Mouse (Mus musculus): ENCODE measurements at regions not wholly inside any gene's neighbourhood (a gene's known extent, or its start where the extent isn't known, plus 50 kb on each side); places are given as distances from the start of the nearest gene placed in this dataset.

DNA sequence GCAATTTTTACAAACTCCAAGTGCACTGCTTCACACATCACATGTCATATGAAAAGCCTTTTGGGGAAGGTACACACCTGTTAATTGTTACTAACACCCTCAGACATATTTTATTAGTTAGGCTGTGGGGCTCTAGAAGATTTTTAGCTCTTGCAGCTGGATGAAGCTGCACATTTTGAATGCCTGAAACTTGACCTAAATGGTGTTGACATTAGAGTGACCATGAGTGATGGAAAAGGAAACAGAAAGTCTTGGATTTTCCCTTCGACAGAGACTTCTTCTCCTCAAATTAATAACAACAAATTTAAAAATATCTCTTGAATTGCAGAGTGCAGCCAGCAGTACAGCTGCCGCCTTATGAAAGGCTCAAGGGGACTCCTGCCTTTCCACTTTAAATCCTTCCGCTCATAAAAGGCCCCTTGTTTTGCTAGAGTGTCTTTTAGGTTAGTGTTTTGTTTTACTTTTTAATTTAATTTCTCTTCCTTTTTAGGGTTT, 259.7 kb downstream of the Trim52 start:
- DNase-seq (ENCODE audit: low spot score in 2 of 2), result no peak

DNA sequence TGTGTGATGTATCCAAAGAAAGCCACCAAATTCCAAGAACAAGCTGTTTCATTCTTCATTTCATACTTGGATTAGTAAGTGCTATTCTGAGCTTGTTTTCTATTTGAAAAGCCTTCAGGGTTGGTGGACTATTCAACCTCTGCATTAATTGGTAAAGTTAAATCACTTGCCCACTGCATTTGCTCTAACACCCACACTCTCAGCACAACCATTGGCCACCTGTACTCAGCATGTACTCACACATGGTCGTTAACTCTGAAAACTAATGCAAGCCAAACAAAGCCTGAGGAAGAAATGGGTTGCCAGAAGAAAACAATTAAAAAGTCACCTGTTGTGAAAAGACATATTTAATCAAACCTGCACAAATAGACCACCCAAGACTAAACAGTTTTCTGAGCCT, 267.5 kb downstream of the Trim52 start:
- DNase-seq (ENCODE audit: low spot score in 2 of 2), result no peak

DNA sequence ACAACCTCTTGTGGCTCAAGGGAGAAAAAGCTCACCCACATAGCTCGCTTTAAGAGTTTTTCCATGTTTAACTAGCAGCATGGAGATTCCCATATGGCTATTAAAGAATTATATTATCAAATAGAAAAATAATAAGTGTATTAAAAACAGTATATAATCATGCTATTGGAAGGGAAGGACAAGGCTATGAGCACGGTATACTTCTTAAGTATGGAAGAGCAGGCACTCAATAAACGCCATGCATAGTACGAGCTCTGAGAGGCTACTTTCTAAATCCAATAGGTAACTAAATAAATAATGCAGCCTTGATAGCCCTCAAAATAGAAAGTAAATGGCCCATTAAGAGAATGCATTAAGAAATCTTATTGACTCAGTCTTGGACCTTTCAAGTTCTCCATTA, 273.6 kb downstream of the Trim52 start:
- no peak for DNase-seq (ENCODE audit: low spot score in 2 of 2)

DNA sequence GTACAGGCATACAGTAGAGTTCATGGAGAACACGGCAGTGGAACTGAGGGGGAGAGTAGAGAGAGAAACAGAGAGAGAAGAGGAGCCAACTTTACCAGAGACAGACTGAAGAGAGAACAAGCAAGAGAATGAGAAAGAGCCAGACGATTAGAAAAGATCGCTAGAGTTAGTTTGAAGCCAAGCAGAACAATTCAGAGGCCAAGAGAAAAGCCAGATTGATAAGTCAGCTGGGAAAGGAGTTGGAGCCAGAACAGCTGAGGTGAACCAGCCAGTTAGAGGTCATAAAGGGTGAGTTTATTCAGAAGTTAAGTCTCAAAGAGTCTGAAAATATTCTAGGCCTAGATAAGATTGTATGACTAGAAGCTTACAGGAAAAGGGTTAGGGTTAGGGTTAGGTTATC, 281.7 kb downstream of the Trim52 start:
- no peak for DNase-seq (ENCODE audit: low spot score in 2 of 2)

- DNase-seq (ENCODE audit: low spot score in 2 of 2), result no peak
Observed at GRCm38 (mm10) chr14:106390546-106390945, 284.5 kb downstream of the Trim52 start.

DNA sequence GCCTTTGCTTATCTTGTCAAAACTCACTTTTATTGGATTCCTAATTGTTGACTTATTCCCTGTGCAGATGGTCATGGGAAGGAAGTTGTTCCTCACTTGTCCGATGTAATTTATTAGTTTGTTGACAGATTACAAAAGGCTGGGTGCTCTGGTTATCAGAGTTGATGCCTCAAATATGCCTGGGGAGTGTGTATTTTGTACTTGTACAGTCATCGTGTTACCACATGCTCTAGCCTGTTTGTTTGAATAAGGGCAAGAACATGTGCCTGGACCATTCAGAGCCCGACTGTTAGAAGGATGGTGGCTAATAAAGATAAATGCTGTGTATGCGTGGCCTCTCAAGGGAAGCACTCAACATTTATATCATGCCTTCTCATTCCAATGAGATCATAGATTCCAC, 288.0 kb downstream of the Trim52 start:
- DNase-seq (ENCODE audit: low spot score in 2 of 2), result peak in 1 of 2 experiments; percentile 49

- no peak for DNase-seq (ENCODE audit: low spot score in 2 of 2)
Observed at GRCm38 (mm10) chr14:106412917-106413558, 307.0 kb downstream of the Trim52 start.

GRCm38 (mm10) chr14:106424714-106425113, 318.7 kb downstream of the Trim52 start:
- DNase-seq (ENCODE audit: low spot score in 2 of 2), result no peak

GRCm38 (mm10) chr14:106428594-106428993, 322.6 kb downstream of the Trim52 start:
- no peak for DNase-seq (ENCODE audit: low spot score in 2 of 2)

GRCm38 (mm10) chr14:106439282-106439681, 333.3 kb downstream of the Trim52 start:
- DNase-seq (ENCODE audit: low spot score in 2 of 2), result peak in 1 of 2 experiments; percentile 18

- DNase-seq (ENCODE audit: low spot score in 2 of 2), result no peak
Observed at GRCm38 (mm10) chr14:106489074-106489473, 383.1 kb downstream of the Trim52 start.

DNA sequence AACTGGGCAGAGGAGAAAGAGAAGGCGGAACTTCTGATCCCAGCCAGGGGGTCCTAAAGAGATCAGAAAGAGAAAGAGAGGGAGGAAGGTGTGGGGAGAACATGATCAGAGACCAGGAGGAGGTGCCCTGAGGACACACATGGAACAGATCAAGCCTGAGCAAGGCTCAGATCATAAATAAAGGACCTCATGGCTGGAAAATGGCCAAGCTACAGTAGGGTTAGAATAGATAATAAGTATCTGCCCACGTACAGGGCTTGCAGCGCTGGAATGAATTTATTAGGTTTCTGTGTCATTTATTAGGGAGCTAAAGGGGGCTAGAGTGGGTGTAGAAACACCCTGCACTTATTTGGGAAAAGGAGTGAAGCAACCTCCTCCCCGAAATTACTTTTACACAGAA, 385.4 kb downstream of the Trim52 start:
- no peak for DNase-seq (ENCODE audit: low spot score in 2 of 2)

DNA sequence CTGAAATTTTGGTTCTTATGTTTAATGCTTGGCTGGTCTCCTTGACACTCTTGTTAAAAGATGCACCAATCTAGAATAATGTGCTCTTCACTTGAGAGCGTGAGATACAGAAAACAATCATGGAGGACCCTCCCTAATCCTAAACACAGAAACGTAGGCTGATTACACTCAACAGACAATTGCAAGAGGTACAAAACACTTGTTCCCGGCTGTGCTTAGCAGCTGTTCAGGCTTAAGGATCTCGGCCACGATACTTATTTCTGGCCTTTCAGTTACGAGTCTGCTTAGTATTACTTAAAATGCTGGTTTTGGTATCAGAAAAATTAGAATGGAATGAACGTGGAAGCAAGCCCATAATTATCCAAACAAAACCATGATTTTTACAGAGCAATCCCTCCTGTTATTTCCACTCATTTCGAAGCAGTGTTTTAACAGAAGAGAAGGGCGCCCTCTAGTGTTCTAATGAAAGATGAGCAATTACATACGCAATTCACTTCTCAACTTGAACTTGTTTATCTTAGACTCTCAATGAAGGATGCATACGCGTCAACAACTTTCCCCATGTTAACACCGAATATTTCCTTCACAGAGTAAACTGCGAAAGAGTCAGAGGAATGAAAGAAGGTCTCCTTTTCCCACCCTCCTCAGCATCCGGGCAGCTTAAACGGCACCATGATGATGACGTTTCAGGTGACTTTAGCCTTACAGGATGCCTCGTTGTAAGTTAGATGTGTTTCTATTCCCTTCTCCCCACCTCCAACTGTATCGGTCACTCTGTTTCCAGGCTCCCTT, 394.5 kb downstream of the Trim52 start:
- no peak for DNase-seq (ENCODE audit: low spot score in 2 of 2)

DNA sequence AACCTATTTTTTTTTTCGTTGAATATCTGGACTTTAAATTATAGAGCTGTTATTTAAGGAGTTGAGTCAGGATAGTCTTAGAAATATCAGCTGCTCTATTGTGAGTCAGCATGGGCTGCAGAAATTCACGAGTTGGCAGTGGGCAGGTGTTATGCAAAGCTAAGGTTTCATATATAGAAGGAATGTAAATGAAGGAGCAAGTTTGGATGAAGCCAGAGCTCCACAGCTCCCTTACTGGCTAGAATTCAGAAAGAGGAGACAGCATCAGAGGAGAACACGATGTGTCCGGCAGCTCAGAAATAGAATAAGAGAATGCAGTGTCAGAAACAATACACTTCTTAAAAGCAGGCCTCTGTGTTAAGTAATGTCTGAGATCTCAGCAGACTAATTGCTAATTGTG, 400.9 kb downstream of the Trim52 start:
- no peak for DNase-seq (ENCODE audit: low spot score in 2 of 2)

GRCm38 (mm10) chr14:106518552-106519358, 412.8 kb downstream of the Trim52 start:
- DNase-seq (ENCODE audit: low spot score in 2 of 2), result no peak

DNA sequence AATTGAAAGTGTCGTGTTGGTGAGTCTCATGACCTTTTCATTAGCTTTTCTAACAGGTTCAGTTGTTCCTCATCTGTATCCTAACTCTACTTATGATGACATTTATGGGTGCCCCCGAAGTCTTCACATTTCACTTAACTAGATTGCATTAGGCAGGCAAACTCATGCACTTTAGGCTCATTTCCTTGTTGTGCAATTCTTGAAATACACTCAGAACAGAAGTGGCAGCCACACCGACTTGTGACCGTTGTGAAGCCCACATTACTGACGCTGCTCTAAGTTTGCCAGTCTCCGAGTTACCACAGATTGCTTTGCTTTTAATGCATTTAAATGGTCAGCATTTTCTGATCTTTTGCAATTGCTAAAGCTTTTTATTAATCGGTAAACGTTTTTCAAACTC, 414.8 kb downstream of the Trim52 start:
- DNase-seq (ENCODE audit: low spot score in 2 of 2), result no peak

- DNase-seq (ENCODE audit: low spot score in 2 of 2), result no peak
Observed at GRCm38 (mm10) chr14:106550150-106550549, 444.2 kb downstream of the Trim52 start.

DNA sequence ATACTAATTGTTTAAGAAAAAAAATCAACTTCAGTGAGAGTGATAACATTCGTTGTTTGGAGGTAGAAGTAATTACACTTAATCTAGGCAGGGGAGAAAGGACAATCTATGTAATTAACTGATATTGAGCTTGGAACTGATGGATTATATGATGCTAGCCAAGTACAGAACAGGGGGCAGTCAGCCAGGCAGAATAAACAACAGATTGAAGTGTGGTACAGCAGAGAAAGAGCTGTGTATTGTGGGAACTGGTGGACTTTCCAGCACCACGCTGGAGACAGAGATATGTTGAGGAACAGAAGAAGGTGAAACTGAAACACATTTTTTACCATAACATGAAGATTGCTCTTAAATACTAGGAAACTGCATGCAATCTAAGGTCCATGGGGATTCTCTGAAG, 473.3 kb downstream of the Trim52 start:
- DNase-seq (ENCODE audit: low spot score in 2 of 2), result no peak

GRCm38 (mm10) chr14:106581886-106582285, 475.9 kb downstream of the Trim52 start:
- DNase-seq (ENCODE audit: low spot score in 2 of 2), result no peak

GRCm38 (mm10) chr14:106593352-106593751, 487.4 kb downstream of the Trim52 start:
- no peak for DNase-seq (ENCODE audit: low spot score in 2 of 2)

DNA sequence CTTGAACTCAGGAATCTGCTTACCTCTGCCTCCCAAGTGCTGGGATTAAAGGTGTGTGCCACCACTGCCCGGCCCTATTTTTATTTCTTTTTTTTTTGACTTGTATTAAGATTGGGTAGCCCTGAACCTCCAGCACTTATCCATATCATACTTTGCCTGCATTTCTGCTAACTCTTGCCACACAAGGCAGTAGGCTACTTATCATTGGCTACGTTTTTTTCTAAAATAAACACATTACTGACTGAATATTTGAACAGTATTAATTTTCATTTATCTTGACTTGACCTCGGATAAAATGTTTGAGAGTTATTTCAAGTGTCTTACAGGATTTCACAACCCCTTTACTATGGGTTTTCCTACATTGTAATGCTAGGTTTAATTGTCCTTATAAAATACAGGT, 488.0 kb downstream of the Trim52 start:
- no peak for DNase-seq (ENCODE audit: low spot score in 2 of 2)

GRCm38 (mm10) chr14:106607041-106607440, 501.0 kb downstream of the Trim52 start:
- no peak for DNase-seq (ENCODE audit: low spot score in 2 of 2)
